In the genomic region with DNA sequence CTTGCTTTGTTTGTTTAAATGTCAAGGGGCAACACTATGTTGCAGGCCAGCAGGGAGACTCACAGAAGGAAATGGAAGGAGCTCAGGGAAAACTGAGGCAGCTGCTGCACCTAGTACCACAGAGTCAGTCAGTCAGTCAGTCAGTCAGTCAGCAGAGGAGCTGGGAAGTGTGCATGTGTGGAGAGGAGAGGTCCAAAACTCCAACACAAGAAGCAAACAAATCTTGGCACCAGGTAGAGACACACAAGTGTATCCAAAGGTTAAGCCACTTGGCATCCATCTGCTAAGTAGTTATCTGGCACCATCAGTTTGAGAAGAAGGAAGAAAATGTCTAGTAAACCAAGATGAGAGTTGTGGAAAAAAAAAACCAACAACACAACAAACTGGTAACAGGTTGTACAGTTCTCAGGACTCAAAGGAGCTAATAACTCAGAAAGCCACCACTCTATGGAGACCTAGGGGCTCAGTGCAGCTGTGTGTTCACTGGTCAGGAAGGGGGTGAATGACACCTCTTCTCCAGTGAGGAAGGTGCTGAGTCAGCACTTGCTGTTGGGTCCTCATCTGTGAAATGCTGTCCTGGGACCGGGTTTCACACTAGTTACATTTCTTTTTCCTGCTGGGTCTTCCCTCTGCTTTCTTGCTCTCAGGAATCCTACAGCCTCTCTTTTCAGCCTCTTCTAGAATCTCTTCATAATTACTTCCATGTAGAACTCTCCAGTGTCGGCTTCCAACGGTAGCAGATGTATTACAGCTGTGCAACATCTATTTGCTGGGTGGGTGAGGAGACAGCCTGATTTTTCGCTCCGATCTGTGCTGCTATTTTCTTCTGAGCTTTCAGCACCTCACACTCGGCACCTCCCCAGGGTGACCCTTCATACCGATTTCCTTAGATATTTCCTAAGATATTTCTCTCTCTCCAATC, we compare ENCODE assay signal across 13 mouse cellular contexts. TPM values are rescaled to one million over a fixed set of nuclear protein-coding genes. Genes with fewer than 3 reads are reported as not detected.
DNase-seq lines count a peak whose midpoint lies in the region; ATAC-seq and TF ChIP-seq lines count a peak whose summit lies in the region.
"Had no signal": no experiment of that assay in that cellular context is flagged by ENCODE, and none has a peak within 500 bp of the region (broad histone marks: within the 10 kb centered on the region; RNA-seq: fewer than 3 reads in every experiment).

No protein-coding gene starts in this region.

- no peak for DNase-seq in embryonic facial prominence, embryonic 11.5 days (ENCODE audit: low spot score)
- DNase-seq in embryonic facial prominence, embryonic 10.5 days (ENCODE audit: low spot score): no peak
- DNase-seq in kidney, adult 9 months: peak; percentile 91
- DNase-seq in kidney, postnatal 10 days: no peak
- DNase-seq in MEL (ENCODE audit: low read depth, low spot score): no peak
- peak; percentile 57 to 79 for DNase-seq in kidney, postnatal 36 days
- no peak for DNase-seq in layer of hippocampus, adult 11-12 months (ENCODE audit: low spot score)
- DNase-seq in frontal cortex, postnatal 10 days (ENCODE audit: low spot score in 2 of 2): no peak
- DNase-seq: forebrain, postnatal 0 days had no signal

- 0 out of 2 replicates have a peak, but pooled peaks have one; percentile 15 for ATAC-seq in embryonic facial prominence, embryonic 11.5 days (replicated peaks; ENCODE audit: insufficient number of reproducible peaks, low FRiP score, low TSS enrichment, low read depth)
- ATAC-seq: forebrain, postnatal 0 days; hindbrain, embryonic 16.5 days had no signal

- H3K27me3 ChIP-seq in embryonic facial prominence, embryonic 11.5 days (ENCODE audit: control insufficient read depth, insufficient read depth, low read length): no peaks in the 10 kb centered on the region
- H3K27me3 ChIP-seq in embryonic facial prominence, embryonic 10.5 days (replicated peaks; ENCODE audit: low read depth, poor library complexity, severe bottlenecking): no peaks in the 10 kb centered on the region
- H3K27me3 ChIP-seq in MEL (ENCODE audit: control insufficient read depth in 1 of 2, insufficient read depth in 2 of 2, low read length in 2 of 2): no peaks in the 10 kb centered on the region

- H3K79me2 ChIP-seq in MEL (ENCODE audit: control insufficient read depth, insufficient read depth, low read length, poor library complexity): peaks cover 30% of the 10 kb centered on the region

- no peak for TF ChIP-seq CTCF in MEL (IDR thresholded peaks at IDR 0.05 in 2 of 3, conservative IDR thresholded peaks at IDR 0.05 in 1 of 3; ENCODE audit: control insufficient read depth in 1 of 3, insufficient read depth in 1 of 3, low read depth in 2 of 3, low read length in 3 of 3, poor library complexity in 1 of 3, severe bottlenecking in 1 of 3)

- TF ChIP-seq POLR2A in MEL (IDR thresholded peaks at IDR 0.05; ENCODE audit: control insufficient read depth in 1 of 2, insufficient read depth in 1 of 2, low read depth in 1 of 2, low read length in 2 of 2, poor library complexity in 1 of 2): no peak

- H3K9me3 ChIP-seq in embryonic facial prominence, embryonic 11.5 days (replicated peaks; ENCODE audit: control insufficient read depth, low read length): no peaks in the 10 kb centered on the region
- no peaks in the 10 kb centered on the region for H3K9me3 ChIP-seq in embryonic facial prominence, embryonic 10.5 days
- H3K9me3 ChIP-seq in MEL (replicated peaks; ENCODE audit: insufficient read depth, low read length): no peaks in the 10 kb centered on the region

- H3K4me3 ChIP-seq in embryonic facial prominence, embryonic 11.5 days (ENCODE audit: low read depth, low read length): no peak overlapping the region
- no peak overlapping the region for H3K4me3 ChIP-seq in embryonic facial prominence, embryonic 10.5 days
- H3K4me3 ChIP-seq in MEL (ENCODE audit: control insufficient read depth in 1 of 2, insufficient read depth in 1 of 2, low read depth in 2 of 2, low read length in 2 of 2): no peak overlapping the region
- H3K4me3 ChIP-seq: myocyte had no signal

- H3K9ac ChIP-seq in embryonic facial prominence, embryonic 11.5 days (replicated peaks; ENCODE audit: low read length): no peak overlapping the region
- no peak overlapping the region for H3K9ac ChIP-seq in MEL (ENCODE audit: control insufficient read depth, low read depth, low read length, poor library complexity, severe bottlenecking)
- H3K9ac ChIP-seq: forebrain, postnatal 0 days; liver, embryonic 14.5 days had no signal

- TF ChIP-seq EP300 in MEL (IDR thresholded peaks at IDR 0.05; ENCODE audit: low read depth in 1 of 2, low read length in 2 of 2): no peak

- no peaks in the 10 kb centered on the region; the same call in 1 of the 2 replicates for H3K36me3 ChIP-seq in embryonic facial prominence, embryonic 11.5 days (replicated peaks; ENCODE audit: control insufficient read depth, insufficient read depth, low read depth, low read length)
- H3K36me3 ChIP-seq in embryonic facial prominence, embryonic 10.5 days (replicated peaks): peaks cover 38% of the 10 kb centered on the region
- H3K36me3 ChIP-seq in MEL (ENCODE audit: control insufficient read depth in 1 of 2, insufficient read depth in 2 of 2, low read length in 2 of 2): peaks cover 3 to 30% of the 10 kb centered on the region in 2 experiments

- peaks cover 9% of the 10 kb centered on the region for H3K4me1 ChIP-seq in embryonic facial prominence, embryonic 11.5 days (ENCODE audit: control insufficient read depth, insufficient read depth, low read length)
- H3K4me1 ChIP-seq in embryonic facial prominence, embryonic 10.5 days: peaks cover 40% of the 10 kb centered on the region
- H3K4me1 ChIP-seq in MEL (ENCODE audit: control insufficient read depth in 1 of 2, insufficient read depth in 2 of 2, low read length in 2 of 2): peaks cover 14 to 22% of the 10 kb centered on the region in 2 experiments

- TF ChIP-seq RAD21 in MEL (IDR thresholded peaks at IDR 0.05; ENCODE audit: low read depth, low read length): no peak

- WGBS in embryonic facial prominence, embryonic 11.5 days: 52% methylated on average over 7 of the region's 7 CpGs
- 80% methylated on average over 7 of the region's 7 CpGs for WGBS in embryonic facial prominence, embryonic 10.5 days

- no peak overlapping the region for H3K27ac ChIP-seq in embryonic facial prominence, embryonic 11.5 days (replicated peaks; ENCODE audit: low read depth, low read length)
- no peak overlapping the region for H3K27ac ChIP-seq in embryonic facial prominence, embryonic 10.5 days (replicated peaks)
- no peak overlapping the region for H3K27ac ChIP-seq in MEL (ENCODE audit: control insufficient read depth, low read depth, low read length)
- H3K27ac ChIP-seq: liver, embryonic 14.5 days had no signal

- no peak overlapping the region for H3K4me2 ChIP-seq in embryonic facial prominence, embryonic 11.5 days (ENCODE audit: low read depth, low read length)

TF ChIP-seq in MEL, 35 proteins besides CTCF, POLR2A, EP300 and RAD21:
- TF ChIP-seq NELFE (IDR thresholded peaks at IDR 0.05; ENCODE audit: low read depth, low read length): no peak
- TF ChIP-seq MAFK (IDR thresholded peaks at IDR 0.05; ENCODE audit: borderline replicate concordance, low read depth, low read length): peak; percentile 85
- TF ChIP-seq POLR2AphosphoS5 (IDR thresholded peaks at IDR 0.05; ENCODE audit: borderline replicate concordance, low read depth, low read length): no peak
- no peak for TF ChIP-seq UBTF (IDR thresholded peaks at IDR 0.05; ENCODE audit: borderline replicate concordance, insufficient read depth, low read depth, low read length)
- no peak for TF ChIP-seq E2F4 (IDR thresholded peaks at IDR 0.05; ENCODE audit: borderline replicate concordance, low read depth, low read length)
- no peak for TF ChIP-seq USF1 (IDR thresholded peaks at IDR 0.05; ENCODE audit: low read depth, low read length)

RNA-seq across cellular contexts. Expression of a gene that starts 30.6 kb away (rescaled TPM):
- 0.58 and 0.78 TPM in 2 replicates for polyA plus RNA-seq in embryonic facial prominence, embryonic 11.5 days (2014; fragmentation: Nextera tagmentation; extraction: Ambion mirVana)
- polyA plus RNA-seq in embryonic facial prominence, embryonic 10.5 days (2016; fragmentation: Nextera tagmentation; extraction: Ambion mirVana): 0.42 and 0.47 TPM in 2 replicates
- total RNA-seq in MEL (2012; rRNA removed): not detected in 2 replicates
- not detected for polyA plus RNA-seq in MEL (2012; ENCODE audit: insufficient read depth in 1 of 2, insufficient read length in 2 of 2, low read depth in 1 of 2, low replicate concordance in 2 of 2, missing spikeins in 1 of 2)
- total RNA-seq: granulocyte monocyte progenitor cell, adult 5-6 weeks had no signal

RNA-seq across cellular contexts. Expression of a gene that starts 34.8 kb away (rescaled TPM):
- polyA plus RNA-seq in embryonic facial prominence, embryonic 11.5 days (2014; fragmentation: Nextera tagmentation; extraction: Ambion mirVana): 43.9 and 53.0 TPM in 2 replicates
- 41.9 and 43.3 TPM in 2 replicates for polyA plus RNA-seq in embryonic facial prominence, embryonic 10.5 days (2016; fragmentation: Nextera tagmentation; extraction: Ambion mirVana)
- total RNA-seq in MEL (2012; rRNA removed): 33.5 and 34.0 TPM in 2 replicates
- 10 to 100 TPM in 1 of 2 experiments, not detected in 1; 55.7 TPM for polyA plus RNA-seq in MEL (2012; ENCODE audit: insufficient read depth in 1 of 2, insufficient read length in 2 of 2, low read depth in 1 of 2, low replicate concordance in 2 of 2, missing spikeins in 1 of 2)

Comparison
In these comparisons a context has a peak if more than half of its experiments do, and no peak if none do; other contexts are left out.
1. DNase-seq: peak in kidney, adult 9 months (single experiment) and kidney, postnatal 36 days (2 of 2); none in embryonic facial prominence, embryonic 11.5 days (single experiment), embryonic facial prominence, embryonic 10.5 days (single experiment), kidney, postnatal 10 days (single experiment), MEL (single experiment), layer of hippocampus, adult 11-12 months (single experiment) and frontal cortex, postnatal 10 days (0 of 2).